Mouse (Mus musculus): ENCODE data around the gene Pemt. TPM values are rescaled to one million over a fixed set of nuclear protein-coding genes. Genes with fewer than 3 reads are reported as not detected.

Pemt gene
- total and polyA plus RNA-seq, 3 experiments: 6.9 to 10.5 (median 7.8) TPM

DNA sequence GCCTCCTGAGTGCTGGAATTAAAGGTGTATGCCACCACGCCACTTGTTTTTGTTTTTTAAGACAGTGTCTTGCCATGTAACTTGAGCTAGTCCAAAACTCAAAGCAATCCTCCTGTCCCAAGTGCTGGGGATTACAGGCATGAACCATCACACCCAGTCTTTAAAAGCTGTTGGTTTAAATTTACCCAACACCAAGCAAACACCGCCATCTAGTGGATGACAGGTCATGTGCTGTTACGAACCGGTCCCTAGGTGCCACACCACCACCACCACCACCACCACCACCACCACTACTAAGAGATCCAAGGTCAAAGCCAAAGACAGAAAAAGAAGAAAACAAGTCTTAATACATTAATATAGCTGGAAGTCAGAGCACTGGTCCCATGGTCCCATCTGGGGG lies 30.5 kb upstream of the Pemt start:
- Histone ChIP-seq H3K4me3 (replicated peaks in 1 of 3; ENCODE audit: low read depth in 2 of 3, low read length in 2 of 3, poor library complexity in 1 of 3) (no peak overlapping the region), H3K4me2 (ENCODE audit: insufficient read depth, low read depth, poor library complexity, severe bottlenecking) (no peak overlapping the region), H3K27ac (ENCODE audit: insufficient read depth, low read depth) (no peak overlapping the region), H3K9me3 (replicated peaks; ENCODE audit: low read length) (no peaks in the 10 kb centered on the region), H3K27me3 (replicated peaks) (peaks cover 3% of the 10 kb centered on the region), H3K9ac (ENCODE audit: insufficient read depth, low read depth) (no peak overlapping the region), H3K36me3 (replicated peaks in 1 of 2; ENCODE audit: control insufficient read depth in 1 of 2, insufficient read depth in 1 of 2, low read length in 1 of 2) (no peaks in the 10 kb centered on the region), H3K79me2 (replicated peaks; ENCODE audit: control insufficient read depth, extremely low read depth, insufficient read depth, poor library complexity, severe bottlenecking) (no peaks in the 10 kb centered on the region), H3K4me1 (ENCODE audit: control insufficient read depth in 1 of 2, insufficient read depth in 2 of 2) (peaks cover 0 to 15% of the 10 kb centered on the region in 2 experiments; a peak in 2 of 4 replicates)
- in situ Hi-C loops (cut with MboI; ENCODE audit: low pct_ligation_motif_present, low pct_unique_long_range_greater_than_20kb, low sequenced_read_pairs): loop anchor here (25.0 kb wide), 1 partner anchor 336 kb away; the partner anchor contains the start of genes Atpaf2 and Gid4
- DNase-seq (ENCODE audit: extremely low read depth): peak; percentile 90
- dilution Hi-C loops (cut with MboI; ENCODE audit: extremely low pct_ligation_motif_present, extremely low pct_unique_long_range_greater_than_20kb, low sequenced_read_pairs): no loop called here
- TF ChIP-seq MEF2A (IDR thresholded peaks at IDR 0.05; ENCODE audit: borderline replicate concordance, low read depth, low read length) (no peak), SIN3A (IDR thresholded peaks at IDR 0.05; ENCODE audit: low read length) (no peak), POLR2AphosphoS2 (IDR thresholded peaks at IDR 0.05; ENCODE audit: low read depth, low read length) (no peak), MAX (IDR thresholded peaks at IDR 0.05; ENCODE audit: low read length) (no peak), MAFK (IDR thresholded peaks at IDR 0.05; ENCODE audit: insufficient replicate concordance, low read length) (no peak), USF1 (IDR thresholded peaks at IDR 0.05; ENCODE audit: low read depth, low read length) (peak; percentile 4; the same call in 1 of the 2 replicates), EP300 (IDR thresholded peaks at IDR 0.05; ENCODE audit: low read length) (no peak), MXI1 (IDR thresholded peaks at IDR 0.05; ENCODE audit: low read depth, low read length) (no peak), RAD21 (IDR thresholded peaks at IDR 0.05; ENCODE audit: low read depth, low read length) (peak; percentile 92), NELFE (IDR thresholded peaks at IDR 0.05; ENCODE audit: low read depth, low read length) (peak; percentile 6; the same call in 1 of the 2 replicates), IRF4 (IDR thresholded peaks at IDR 0.05; ENCODE audit: low read depth, low read length) (no peak), MAZ (IDR thresholded peaks at IDR 0.05; ENCODE audit: low read depth, low read length) (no peak), E2F4 (IDR thresholded peaks at IDR 0.05; ENCODE audit: insufficient replicate concordance, low read depth, low read length) (no peak), UBTF (IDR thresholded peaks at IDR 0.05; ENCODE audit: low read depth, low read length) (no peak), GABPA (IDR thresholded peaks at IDR 0.05; ENCODE audit: insufficient replicate concordance, low read depth, low read length) (no peak), TBP (conservative IDR thresholded peaks at IDR 0.05; ENCODE audit: low read depth, low read length) (no peak), CTCF (conservative IDR thresholded peaks at IDR 0.05 in 1 of 2, IDR thresholded peaks at IDR 0.05 in 1 of 2; ENCODE audit: low read depth in 2 of 2, low read length in 2 of 2) (peak; percentile 56 to 95), KAT2A (IDR thresholded peaks at IDR 0.05; ENCODE audit: insufficient replicate concordance, low read length) (no peak), CHD1 (IDR thresholded peaks at IDR 0.05; ENCODE audit: low read depth, low read length) (no peak), ZNF384 (IDR thresholded peaks at IDR 0.05; ENCODE audit: low read depth, low read length) (no peak), ZMIZ1 (IDR thresholded peaks at IDR 0.05; ENCODE audit: low read depth, low read length) (no peak), MYC (IDR thresholded peaks at IDR 0.05; ENCODE audit: low read depth, low read length) (peak; percentile 55; the same call in 1 of the 2 replicates), BHLHE40 (IDR thresholded peaks at IDR 0.05; ENCODE audit: low read depth, low read length) (no peak), RCOR1 (conservative IDR thresholded peaks at IDR 0.05; ENCODE audit: low read depth, low read length) (no peak), JUN (IDR thresholded peaks at IDR 0.05; ENCODE audit: insufficient read depth, low read depth, low read length) (no peak), POLR2A (IDR thresholded peaks at IDR 0.05; ENCODE audit: low read depth, low read length) (no peak), PAX5 (IDR thresholded peaks at IDR 0.05; ENCODE audit: low read length) (no peak), NRF1 (IDR thresholded peaks at IDR 0.05; ENCODE audit: low read depth, low read length) (no peak), JUND (conservative IDR thresholded peaks at IDR 0.05; ENCODE audit: low read depth, low read length) (no peak), SMC3 (IDR thresholded peaks at IDR 0.05; ENCODE audit: low read depth, low read length) (peak; percentile 86), HCFC1 (IDR thresholded peaks at IDR 0.05; ENCODE audit: low read depth, low read length) (no peak), ZC3H11A (IDR thresholded peaks at IDR 0.05; ENCODE audit: low read depth, low read length) (peak; percentile 45; the same call in 1 of the 2 replicates), ZKSCAN1 (IDR thresholded peaks at IDR 0.05; ENCODE audit: borderline replicate concordance, low read depth, low read length) (no peak), CHD2 (IDR thresholded peaks at IDR 0.05; ENCODE audit: low read length) (no peak), TCF12 (IDR thresholded peaks at IDR 0.05; ENCODE audit: low read depth, low read length) (no peak), USF2 (conservative IDR thresholded peaks at IDR 0.05; ENCODE audit: low read depth, low read length) (no peak), ETS1 (conservative IDR thresholded peaks at IDR 0.05; ENCODE audit: low read depth, low read length) (no peak), ELF1 (IDR thresholded peaks at IDR 0.05; ENCODE audit: low read depth, low read length) (no peak)

Measured in CH12.LX (cell line).